Mouse (Mus musculus) heart, adult 2 months (tissue): ENCODE measurements at regions not wholly inside any gene's neighbourhood (a gene's known extent, or its start where the extent isn't known, plus 50 kb on each side); places are given as distances from the start of the nearest gene placed in this dataset.

Source experiments
- DNase-seq, 2 experiments: peaks; one replicate each; pipeline ENCODE4 v3.0.0; 2021
- H3K27ac ChIP-seq: fragments of 200-600 bp; 2 replicates; pipeline ENCODE4 v1.8.1; 2022
- H3K27me3 ChIP-seq: fragments of 200-500 bp; 2 replicates; pipeline ENCODE4 v1.6.1; 2012; ENCODE audit warnings: mild to moderate bottlenecking, low read length, inconsistent platforms, mixed read lengths; ENCODE audit not compliant: control insufficient read depth, insufficient read depth
- H3K36me3 ChIP-seq: fragments of 200-500 bp; 2 replicates; pipeline ENCODE4 v1.6.1; 2012; ENCODE audit warnings: low read length, inconsistent platforms; ENCODE audit not compliant: control insufficient read depth, insufficient read depth
- H3K4me1 ChIP-seq: fragments of 200-500 bp; 2 replicates; pipeline ENCODE4 v1.6.1; 2011; ENCODE audit warnings: low read length; ENCODE audit not compliant: control insufficient read depth, insufficient read depth
- H3K4me3 ChIP-seq: fragments of 200-600 bp; 2 replicates; pipeline ENCODE4 v1.8.1; 2022
- H3K79me2 ChIP-seq: fragments of 200-500 bp; replicated peaks from 2 replicates; pipeline ENCODE4 v1.6.1; 2012; ENCODE audit warnings: mild to moderate bottlenecking, inconsistent platforms, low read length, moderate library complexity, mixed read lengths; ENCODE audit not compliant: control insufficient read depth, insufficient read depth
- H3K9ac ChIP-seq: fragments of 200-500 bp; 2 replicates; pipeline ENCODE4 v1.6.1; 2012; ENCODE audit warnings: low read depth, mild to moderate bottlenecking, control low read depth, inconsistent platforms, low read length, mixed read lengths
- CTCF ChIP-seq: fragments of 200-600 bp; IDR thresholded peaks from 2 replicates; pipeline ENCODE4 v1.8.1; 2022; ENCODE audit warnings: antibody characterized with exemption, mild to moderate bottlenecking, moderate library complexity
- EP300 ChIP-seq: fragments of 200-500 bp; IDR thresholded peaks from 2 replicates; pipeline ENCODE4 v1.6.1; 2011; ENCODE audit warnings: low read depth, low read length, control low read depth; ENCODE audit not compliant: insufficient read depth
- POLR2A ChIP-seq: fragments of 200-500 bp; IDR thresholded peaks from 2 replicates; pipeline ENCODE4 v1.6.1; 2011; ENCODE audit warnings: mild to moderate bottlenecking, low read depth, low read length, control low read depth; ENCODE audit not compliant: insufficient read depth
- WGBS: fragments of 180-500 bp; shearing (Covaris S2); methylation state at CpG from one replicate; pipeline ENCODE4 v1.1.7; 2018; 5-methylcytosine and 5-hydroxymethylcytosine counted together
- intact Hi-C: fragments of 180-260 bp; cut with DNase I; formaldehyde crosslinking; loops from one replicate; pipeline ENCODE4 v1.15.1; 2025

DNA sequence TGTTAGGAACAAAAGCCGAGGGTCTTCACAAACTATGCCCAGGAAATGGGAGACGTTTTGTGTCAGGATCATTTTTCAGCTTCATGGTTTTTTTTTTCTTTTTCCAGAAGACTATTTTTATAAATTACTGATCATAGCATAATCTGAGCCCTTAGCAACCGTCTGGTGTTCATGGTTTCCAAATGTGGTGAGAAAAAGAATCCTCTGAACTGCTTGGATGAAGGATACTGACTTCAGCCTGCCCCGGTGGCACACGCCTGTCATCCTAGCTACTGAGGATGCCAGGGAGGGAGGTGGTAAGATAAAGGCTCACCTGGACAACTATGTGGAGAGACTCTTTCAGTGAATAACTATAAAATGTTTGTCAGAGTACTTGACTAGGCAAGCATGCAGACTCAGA lies 72.4 kb upstream of the Epcam start:
- intact Hi-C loops = no loop called here
- Histone ChIP-seq H3K9ac (no peak overlapping the region), H3K27ac (no peak overlapping the region), H3K4me1 (no peaks in the 10 kb centered on the region), H3K4me3 (no peak overlapping the region), H3K79me2 (no peaks in the 10 kb centered on the region), H3K27me3 (no peaks in the 10 kb centered on the region), H3K36me3 (no peaks in the 10 kb centered on the region)
- TF ChIP-seq POLR2A (no peak), EP300 (no peak), CTCF (no peak)
- 77% methylated on average over 5 of the region's 5 CpGs for WGBS
- no peak for DNase-seq

DNA sequence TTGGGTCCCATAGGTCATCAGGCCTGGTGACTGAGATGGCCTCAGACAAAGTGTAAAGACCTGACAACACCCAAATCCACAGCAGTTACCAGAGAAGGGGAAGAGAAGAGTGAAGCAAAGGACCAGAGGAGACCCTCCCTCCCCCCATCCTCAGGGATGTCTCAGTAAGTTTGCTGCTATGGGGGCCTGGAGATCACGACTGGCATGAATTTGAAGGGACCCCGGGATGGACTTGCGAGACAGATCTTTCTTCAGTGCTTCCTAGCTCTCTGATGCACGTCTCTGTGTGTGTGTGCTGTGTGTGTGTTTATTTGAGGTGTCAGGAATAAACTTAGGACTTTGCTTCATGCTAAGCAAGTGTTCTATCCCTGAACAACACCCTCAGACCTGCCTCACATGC lies 70.1 kb upstream of the Epcam start:
- Histone ChIP-seq H3K9ac (no peak overlapping the region), H3K27ac (no peak overlapping the region), H3K79me2 (no peaks in the 10 kb centered on the region), H3K4me1 (no peaks in the 10 kb centered on the region), H3K27me3 (no peaks in the 10 kb centered on the region), H3K4me3 (no peak overlapping the region), H3K36me3 (no peaks in the 10 kb centered on the region)
- DNase-seq = no peak
- no peak for TF ChIP-seq EP300
- TF ChIP-seq CTCF = no peak
- TF ChIP-seq POLR2A = no peak
- intact Hi-C loops = no loop called here
- WGBS = 88% methylated on average over 4 of the region's 4 CpGs

DNA sequence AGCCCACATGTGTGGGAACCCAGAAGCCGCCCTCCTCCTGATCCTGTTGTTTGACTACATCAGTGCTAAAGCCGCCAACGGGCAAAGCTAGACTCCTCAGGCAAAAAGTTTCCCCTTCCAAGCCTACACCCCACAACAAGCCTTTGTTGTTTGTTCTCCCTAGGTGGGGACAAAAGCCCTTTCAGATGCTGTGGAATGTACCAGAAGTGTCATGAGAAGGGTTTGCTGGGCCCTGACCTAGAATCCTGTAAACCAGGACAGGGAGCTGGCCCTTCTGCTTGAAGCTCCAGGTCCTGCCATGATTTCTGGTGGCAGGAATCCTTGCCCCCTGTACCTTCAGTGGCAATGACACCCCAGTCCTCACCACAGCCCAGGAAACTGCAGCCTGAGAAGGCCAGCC lies 69.5 kb upstream of the Epcam start:
- no peak overlapping the region for H3K27ac ChIP-seq
- peaks cover 1% of the 10 kb centered on the region; the same call in 1 of the 2 replicates for H3K4me1 ChIP-seq
- DNase-seq = no peak
- no peak overlapping the region for H3K4me3 ChIP-seq
- 88% methylated on average over 3 of the region's 3 CpGs for WGBS
- no peaks in the 10 kb centered on the region for H3K36me3 ChIP-seq
- intact Hi-C loops = no loop called here
- H3K27me3 ChIP-seq = no peaks in the 10 kb centered on the region
- TF ChIP-seq CTCF (no peak), POLR2A (no peak), EP300 (no peak)
- no peaks in the 10 kb centered on the region for H3K79me2 ChIP-seq
- no peak overlapping the region for H3K9ac ChIP-seq

DNA sequence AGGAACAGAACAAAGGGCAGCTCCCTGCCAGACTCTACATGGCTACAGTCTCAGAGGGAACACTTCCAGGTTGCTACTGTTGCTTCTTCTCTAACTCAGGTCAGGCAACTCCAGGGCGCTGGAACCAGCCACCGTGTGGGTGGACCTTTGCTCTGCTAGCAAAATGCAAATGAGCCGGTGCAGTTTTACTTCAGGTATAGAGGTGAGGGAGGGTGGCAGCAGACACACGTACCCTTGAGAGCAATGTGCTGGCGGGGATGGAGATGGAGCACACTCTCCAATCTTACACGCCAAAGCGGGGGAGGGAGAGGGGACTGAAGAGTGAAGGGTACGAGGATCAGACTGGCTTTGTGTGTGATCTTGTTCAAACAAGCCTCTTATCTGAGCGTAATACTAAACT lies 68.8 kb upstream of the Epcam start:
- intact Hi-C loops = no loop called here
- H3K27ac ChIP-seq = no peak overlapping the region
- no peaks in the 10 kb centered on the region for H3K79me2 ChIP-seq
- no peaks in the 10 kb centered on the region for H3K36me3 ChIP-seq
- no peaks in the 10 kb centered on the region for H3K27me3 ChIP-seq
- TF ChIP-seq EP300 (no peak), CTCF (no peak), POLR2A (no peak)
- DNase-seq = no peak
- WGBS = 57% methylated on average over 9 of the region's 9 CpGs
- H3K4me1 ChIP-seq = peaks cover 2% of the 10 kb centered on the region
- no peak overlapping the region for H3K4me3 ChIP-seq
- H3K9ac ChIP-seq = no peak overlapping the region

DNA sequence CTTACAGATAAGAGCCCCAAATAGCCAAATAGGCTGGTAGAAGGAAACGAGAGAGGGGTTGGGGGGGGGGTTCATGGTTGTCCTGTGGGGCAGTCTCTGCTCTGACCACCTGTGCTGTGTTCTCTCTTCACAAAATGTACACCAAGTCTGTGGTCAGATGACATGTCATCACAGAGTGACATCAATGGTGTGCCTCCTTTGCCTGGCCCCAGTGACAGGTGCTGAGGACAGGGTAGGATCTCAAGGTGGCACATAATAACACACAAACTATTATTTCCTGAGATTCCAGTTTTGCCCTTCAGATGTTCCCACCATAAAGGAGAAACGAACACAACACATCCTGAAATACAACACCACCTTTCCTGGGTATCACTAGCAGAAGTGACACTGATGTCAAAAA lies 68.3 kb upstream of the Epcam start:
- peaks cover 2% of the 10 kb centered on the region for H3K4me1 ChIP-seq
- no peaks in the 10 kb centered on the region for H3K36me3 ChIP-seq
- 31% methylated on average over 2 of the region's 2 CpGs for WGBS
- no peak overlapping the region for H3K9ac ChIP-seq
- TF ChIP-seq POLR2A (no peak), CTCF (no peak)
- DNase-seq = no peak
- no peaks in the 10 kb centered on the region for H3K79me2 ChIP-seq
- intact Hi-C loops = no loop called here
- H3K27me3 ChIP-seq = no peaks in the 10 kb centered on the region
- H3K27ac ChIP-seq = no peak overlapping the region
- H3K4me3 ChIP-seq = no peak overlapping the region

DNA sequence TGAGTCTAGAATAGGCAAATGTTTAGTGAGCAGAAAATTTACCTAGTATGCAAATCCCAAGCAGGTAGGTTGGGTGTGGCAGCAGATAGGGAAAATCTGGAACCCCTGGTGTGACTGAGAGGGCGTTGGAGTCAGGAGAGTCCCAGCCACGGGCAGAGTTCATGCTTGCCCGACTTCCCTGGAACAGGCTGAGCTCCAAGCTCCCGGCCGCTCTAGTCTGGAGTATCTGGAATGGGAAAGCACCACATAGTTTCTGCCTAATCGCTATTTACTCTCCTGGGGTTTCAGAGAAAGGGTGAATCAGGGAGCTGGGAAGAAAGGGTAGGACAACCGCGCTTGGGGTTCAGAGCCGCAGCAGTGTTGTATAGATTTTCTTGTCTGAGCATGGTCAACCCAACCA lies 65.8 kb upstream of the Epcam start:
- Histone ChIP-seq H3K36me3 (no peaks in the 10 kb centered on the region), H3K79me2 (no peaks in the 10 kb centered on the region), H3K27me3 (no peaks in the 10 kb centered on the region), H3K4me1 (peaks cover 2% of the 10 kb centered on the region), H3K27ac (no peak overlapping the region), H3K4me3 (no peak overlapping the region), H3K9ac (no peak overlapping the region)
- TF ChIP-seq POLR2A = no peak
- TF ChIP-seq EP300 = no peak
- TF ChIP-seq CTCF = no peak
- intact Hi-C loops = loop anchor here (2.0 to 5.0 kb wide), 3 partner anchors 39 to 533 kb away; partner anchors contain the start of gene Stpg4
- no peak for DNase-seq
- WGBS = 78% methylated on average over 9 of the region's 9 CpGs
